Mouse (Mus musculus) cerebellum, adult 2 months (tissue): ENCODE measurements around the gene Tmtc1. TPM values are rescaled to one million over a fixed set of nuclear protein-coding genes. Genes with fewer than 3 reads are reported as not detected.

Source experiments
- DNase-seq, 2 experiments: peaks; one replicate each; pipeline ENCODE4 v3.0.0; 2021
- H3K27ac ChIP-seq: fragments of 200-500 bp; 2 replicates; pipeline ENCODE4 v1.5.1; 2012; ENCODE audit warnings: low read length, control low read depth, inconsistent platforms; ENCODE audit not compliant: insufficient read depth
- H3K27me3 ChIP-seq: fragments of 200-500 bp; 2 replicates; pipeline ENCODE4 v1.6.1; 2012; ENCODE audit warnings: inconsistent platforms, mild to moderate bottlenecking, low read length, moderate library complexity; ENCODE audit not compliant: control insufficient read depth, insufficient read depth
- H3K4me1 ChIP-seq: fragments of 200-500 bp; 2 replicates; pipeline ENCODE4 v1.6.1; 2011; ENCODE audit warnings: low read length; ENCODE audit not compliant: control insufficient read depth, insufficient read depth
- H3K4me3 ChIP-seq: fragments of 200-500 bp; replicated peaks from 2 replicates; pipeline ENCODE3; 2011; ENCODE audit warnings: mild to moderate bottlenecking, low read depth, low read length, control low read depth; ENCODE audit not compliant: insufficient read depth
- CTCF ChIP-seq: fragments of 200-500 bp; IDR thresholded peaks from 2 replicates; pipeline ENCODE4 v1.5.1; 2011; ENCODE audit warnings: low read depth, mild to moderate bottlenecking, control low read depth, low read length, moderate library complexity, borderline replicate concordance; ENCODE audit not compliant: insufficient read depth
- POLR2A ChIP-seq: fragments of 200-500 bp; IDR thresholded peaks from 2 replicates; pipeline ENCODE4 v1.6.1; 2011; ENCODE audit warnings: low read length, control low read depth, borderline replicate concordance; ENCODE audit not compliant: insufficient read depth
- WGBS: fragments of 180-500 bp; shearing (Covaris S2); methylation state at CpG from one replicate; pipeline ENCODE4 v1.1.7; 2018; 5-methylcytosine and 5-hydroxymethylcytosine counted together
- polyA plus RNA-seq: library from polyadenylated mRNA; depleted of rRNA; stranded (reverse); fragments of >200 nt; gene quantifications from 2 replicates; pipeline ENCODE4 v1.2.3, GENCODE M21; 2012

The Tmtc1 gene
- polyA plus RNA-seq, 1 experiment = 18.5 TPM

DNA sequence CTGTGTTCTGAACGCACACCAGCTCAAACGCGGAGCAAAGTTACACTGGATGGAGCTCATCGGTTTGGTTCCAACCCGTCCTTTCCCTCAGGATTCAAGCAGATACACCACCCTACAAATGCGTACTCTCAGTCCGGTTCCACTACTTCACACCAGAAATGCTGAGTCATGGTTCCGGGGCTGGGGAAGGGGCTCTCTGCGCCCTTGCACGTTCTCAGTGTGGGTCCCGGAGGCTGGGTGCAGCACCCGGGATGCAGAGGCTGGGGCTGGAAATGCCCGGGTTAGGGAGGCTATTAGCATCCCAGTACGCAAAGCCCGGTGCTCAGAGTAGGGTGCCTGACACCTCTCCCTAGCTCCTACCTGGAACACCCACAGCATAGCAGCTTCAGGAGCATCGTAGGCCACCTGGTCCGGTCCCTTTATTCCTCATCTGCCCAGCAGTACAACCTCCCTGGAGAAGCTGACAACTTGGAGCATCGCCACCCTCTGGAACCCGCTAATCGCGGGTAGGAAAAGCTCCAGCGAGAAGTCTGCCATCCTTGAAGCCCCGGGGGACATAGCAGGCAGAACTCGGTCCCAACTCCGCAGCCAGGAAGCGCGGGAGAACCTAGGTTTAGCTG is 1.4 kb downstream of the Tmtc1 start:
- TF ChIP-seq CTCF = no peak
- TF ChIP-seq POLR2A = no peak
- Histone ChIP-seq H3K4me3 (peak overlapping the region; percentile 43), H3K27me3 (no peaks in the 10 kb centered on the region; the same call in 1 of the 2 replicates), H3K27ac (no peak overlapping the region), H3K4me1 (no peaks in the 10 kb centered on the region)
- peak; percentile 9 to 21 for DNase-seq
- under 1% methylated on average over 27 of the region's 27 CpGs for WGBS

DNA sequence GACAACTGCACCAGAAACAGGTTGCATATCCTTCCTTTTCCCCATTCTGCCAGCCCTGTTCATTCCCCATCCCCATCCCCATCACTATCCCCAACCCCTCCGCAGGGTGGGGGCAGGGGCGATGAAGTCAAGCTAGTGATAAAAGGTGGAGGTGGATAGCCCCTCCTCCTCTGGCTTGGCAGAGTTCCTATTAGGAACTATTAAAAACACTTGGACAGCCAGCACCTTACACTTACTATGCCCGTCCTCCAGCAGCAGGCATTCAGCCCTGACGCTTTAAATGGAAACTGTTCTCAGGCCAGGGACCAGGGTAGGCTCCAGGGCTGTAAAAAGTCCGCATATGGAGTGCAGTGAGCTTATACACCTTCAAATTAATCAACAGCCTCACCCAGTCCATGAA is 2.3 kb downstream of the Tmtc1 start:
- no peak for TF ChIP-seq POLR2A
- no peak for TF ChIP-seq CTCF
- WGBS = 25% methylated on average over 5 of the region's 5 CpGs

DNA sequence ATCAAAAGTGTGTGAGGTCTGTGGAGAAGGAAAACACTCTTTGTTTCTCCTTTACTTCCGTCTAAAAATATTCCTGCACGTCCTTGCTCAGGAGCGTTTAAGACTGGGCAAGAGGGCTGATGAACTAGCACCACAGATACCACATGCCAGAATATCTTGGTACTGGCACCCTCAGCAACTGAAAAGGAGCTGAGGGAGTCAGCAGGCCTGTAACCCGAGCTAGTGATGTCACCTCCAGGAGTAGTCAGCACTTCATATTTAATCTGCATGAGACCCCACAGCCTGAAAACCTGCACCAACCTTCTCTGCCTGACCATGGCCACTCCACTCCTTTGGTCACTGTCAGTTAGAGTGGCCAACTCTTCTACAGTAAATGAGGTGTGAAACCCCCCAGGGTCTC is 5.1 kb downstream of the Tmtc1 start:
- TF ChIP-seq POLR2A (no peak), CTCF (no peak)
- no peak for DNase-seq

More for the DNA sequence above, 2.3 kb downstream of the Tmtc1 start:
- no peaks in the 10 kb centered on the region; the same call in 1 of the 2 replicates for H3K27me3 ChIP-seq
- no peaks in the 10 kb centered on the region for H3K4me1 ChIP-seq
- no peak for DNase-seq
- H3K4me3 ChIP-seq = no peak overlapping the region
- no peak overlapping the region for H3K27ac ChIP-seq

DNA sequence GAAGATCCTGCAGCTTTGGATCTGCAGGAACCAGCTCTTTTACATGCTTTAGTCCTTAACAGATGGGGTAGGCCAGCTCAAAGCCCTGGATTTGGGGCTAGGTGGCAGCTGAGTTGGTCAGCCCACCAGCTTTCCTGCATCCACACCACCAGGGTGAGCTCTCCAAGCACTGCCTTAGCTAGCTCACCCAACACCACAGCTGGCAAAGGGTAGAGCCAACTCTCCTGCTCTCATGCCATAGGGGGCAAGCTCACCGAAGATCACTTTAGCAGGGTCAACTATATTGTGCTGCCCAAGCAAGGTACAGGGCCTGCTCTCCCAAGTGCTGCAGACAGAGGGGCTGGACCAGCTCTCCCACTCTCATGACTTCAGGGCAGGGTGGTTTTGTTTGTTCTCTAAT is 6.6 kb downstream of the Tmtc1 start:
- no peak for DNase-seq
- 68% methylated on average over 1 of the region's 1 CpGs for WGBS
- Histone ChIP-seq H3K27me3 (no peaks in the 10 kb centered on the region; the same call in 1 of the 2 replicates), H3K4me1 (no peaks in the 10 kb centered on the region), H3K4me3 (no peak overlapping the region), H3K27ac (no peak overlapping the region)
- TF ChIP-seq CTCF (no peak), POLR2A (no peak)

More for the DNA sequence above, 5.1 kb downstream of the Tmtc1 start:
- no peaks in the 10 kb centered on the region; the same call in 1 of the 2 replicates for H3K27me3 ChIP-seq
- H3K4me1 ChIP-seq = no peaks in the 10 kb centered on the region
- H3K4me3 ChIP-seq = no peak overlapping the region
- H3K27ac ChIP-seq = no peak overlapping the region
- WGBS = 78% methylated on average over 4 of the region's 4 CpGs

DNA sequence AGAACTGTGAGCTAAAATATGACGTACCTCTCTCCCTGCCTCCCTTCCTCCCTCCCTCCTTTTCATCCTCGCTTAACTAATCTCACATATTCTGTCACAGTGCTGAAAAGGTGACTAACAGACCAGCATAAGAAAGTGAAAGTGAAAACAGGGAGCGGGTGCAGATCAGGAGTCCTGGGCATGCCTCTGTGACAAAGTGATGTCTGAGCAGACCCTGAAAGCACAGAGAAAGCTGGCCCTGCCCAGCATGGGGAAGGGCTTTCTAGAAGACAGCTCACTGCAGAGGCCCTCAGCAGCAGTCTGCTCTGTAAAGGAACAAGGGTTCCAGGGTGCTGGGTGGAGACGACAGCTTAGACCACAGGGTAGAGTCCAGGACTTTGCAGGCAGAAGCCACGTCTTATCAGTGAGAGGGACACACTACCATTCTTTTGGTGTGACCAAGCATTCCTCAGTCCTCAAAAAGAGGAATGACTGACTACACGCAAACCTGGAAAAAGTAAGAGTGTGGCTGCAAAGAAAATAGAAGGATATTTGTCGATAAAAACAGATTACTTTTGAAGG is 7.7 kb downstream of the Tmtc1 start:
- H3K4me1 ChIP-seq = no peaks in the 10 kb centered on the region
- no peak for DNase-seq
- H3K27ac ChIP-seq = no peak overlapping the region
- no peak overlapping the region for H3K4me3 ChIP-seq
- WGBS = 88% methylated on average over 7 of the region's 7 CpGs
- no peaks in the 10 kb centered on the region; the same call in 1 of the 2 replicates for H3K27me3 ChIP-seq
- TF ChIP-seq POLR2A = no peak
- no peak for TF ChIP-seq CTCF

DNA sequence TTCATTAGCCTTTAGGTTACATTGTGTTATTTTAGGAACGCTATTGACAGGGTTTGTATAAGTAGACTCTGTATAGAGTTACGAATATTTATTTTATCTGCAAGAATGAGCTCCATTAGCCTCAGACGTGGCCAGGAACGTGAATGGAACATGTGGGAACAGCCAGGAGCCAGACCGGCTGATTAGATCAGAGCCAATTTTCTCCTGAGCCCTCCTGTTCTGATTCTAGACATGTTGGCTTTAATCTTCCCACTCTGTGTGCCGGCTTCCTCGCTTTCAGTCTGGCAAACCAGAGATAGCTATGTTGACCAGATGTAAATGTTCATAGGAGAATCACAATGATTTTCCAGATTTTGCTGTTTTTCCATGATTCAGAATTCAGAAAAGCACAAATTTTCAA is 22.6 kb downstream of the Tmtc1 start:
- peaks cover 1% of the 10 kb centered on the region; the same call in 1 of the 2 replicates for H3K27me3 ChIP-seq
- H3K4me3 ChIP-seq = no peak overlapping the region
- no peak overlapping the region for H3K27ac ChIP-seq
- no peak for TF ChIP-seq CTCF
- TF ChIP-seq POLR2A = no peak
- DNase-seq = no peak
- 20% methylated on average over 7 of the region's 7 CpGs for WGBS
- no peaks in the 10 kb centered on the region for H3K4me1 ChIP-seq

DNA sequence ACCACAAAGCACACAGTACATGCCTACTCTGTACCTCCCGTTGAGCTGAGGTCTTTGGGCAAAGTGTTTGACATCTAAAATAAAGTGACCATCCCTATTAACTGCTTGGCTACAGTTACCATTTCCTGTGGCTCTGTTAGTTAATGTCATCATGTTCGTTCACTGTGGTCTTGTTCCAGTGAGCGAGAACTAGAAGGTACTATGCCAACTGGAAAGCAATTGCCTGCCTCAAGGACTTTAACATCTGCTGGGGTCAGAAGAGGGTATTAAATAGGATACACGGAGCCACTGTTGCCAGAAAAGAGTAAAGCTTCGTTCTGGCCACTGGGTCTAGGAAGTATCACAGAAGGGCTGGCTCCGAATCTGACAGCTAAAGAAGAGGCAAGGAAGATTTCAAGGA is 23.8 kb downstream of the Tmtc1 start:
- TF ChIP-seq CTCF (no peak), POLR2A (no peak)
- no peaks in the 10 kb centered on the region for H3K4me1 ChIP-seq
- WGBS = 26% methylated on average over 6 of the region's 6 CpGs
- no peak overlapping the region for H3K27ac ChIP-seq
- no peak overlapping the region for H3K4me3 ChIP-seq
- H3K27me3 ChIP-seq = peaks cover 1% of the 10 kb centered on the region; the same call in 1 of the 2 replicates
- no peak for DNase-seq

DNA sequence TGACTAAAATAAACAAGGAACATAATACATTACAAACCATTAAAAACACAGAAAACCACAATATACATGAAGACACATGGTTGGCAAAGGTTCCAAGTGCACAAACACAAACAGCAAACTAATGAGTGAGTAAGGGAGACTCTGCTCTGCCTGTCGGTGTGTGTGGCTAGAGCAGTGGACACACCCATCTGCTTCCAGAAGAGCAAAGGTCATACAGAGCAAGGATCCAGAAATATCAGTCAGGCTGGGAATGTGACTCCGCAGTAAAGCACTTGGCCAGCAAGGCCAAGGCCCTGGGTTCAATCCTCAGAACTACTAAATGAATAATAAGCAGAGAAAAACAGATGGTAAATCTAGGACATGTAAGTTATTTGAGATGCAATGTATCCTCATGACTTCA is 27.6 kb downstream of the Tmtc1 start:
- H3K4me3 ChIP-seq = no peak overlapping the region
- TF ChIP-seq CTCF (no peak), POLR2A (no peak)
- no peak overlapping the region for H3K27ac ChIP-seq
- 0 out of 2 replicates have a peak, but pooled peaks cover 1% of the 10 kb centered on the region for H3K27me3 ChIP-seq
- no peak for DNase-seq
- 80% methylated on average over 2 of the region's 2 CpGs for WGBS
- no peaks in the 10 kb centered on the region for H3K4me1 ChIP-seq
